Mouse (Mus musculus) liver, embryonic 12.5 days (tissue): ENCODE measurements at regions not wholly inside any gene's neighbourhood (a gene's known extent, or its start where the extent isn't known, plus 50 kb on each side); places are given as distances from the start of the nearest gene placed in this dataset.
A peak's percentile ranks its signal among the peaks of the same experiment; 100 is the strongest.

Source experiments
- ATAC-seq: fragments of 200-750 bp; cut with Nextera tagmentation; 2 replicates; pipeline ENCODE4 v1.8.0; 2017; ENCODE audit warnings: moderate number of reproducible peaks, mild to moderate bottlenecking, moderate library complexity
- H3K27ac ChIP-seq: fragments of 300-500 bp; sonication (generic); 2 replicates; pipeline ENCODE4 v1.5.1; 2016; ENCODE audit warnings: mild to moderate bottlenecking
- H3K27me3 ChIP-seq: fragments of 300-500 bp; sonication (generic); replicated peaks from 2 replicates; pipeline ENCODE4 v1.6.1; 2016; ENCODE audit warnings: mild to moderate bottlenecking, moderate library complexity
- H3K36me3 ChIP-seq: fragments of 300-500 bp; sonication (generic); 2 replicates; pipeline ENCODE4 v1.6.1; 2016; ENCODE audit warnings: mild to moderate bottlenecking, moderate library complexity
- H3K4me1 ChIP-seq: fragments of 300-500 bp; sonication (generic); 2 replicates; pipeline ENCODE4 v1.6.1; 2016
- H3K4me2 ChIP-seq: fragments of 300-500 bp; sonication (generic); 2 replicates; pipeline ENCODE4 v1.6.1; 2016; ENCODE audit warnings: mild to moderate bottlenecking, moderate library complexity
- H3K4me3 ChIP-seq: fragments of 300-500 bp; sonication (generic); 2 replicates; pipeline ENCODE4 v1.5.1; 2016; ENCODE audit warnings: mild to moderate bottlenecking, moderate library complexity
- H3K9ac ChIP-seq: fragments of 300-500 bp; sonication (generic); 2 replicates; pipeline ENCODE4 v1.6.1; 2016; ENCODE audit warnings: mild to moderate bottlenecking, moderate library complexity
- H3K9me3 ChIP-seq: fragments of 300-500 bp; sonication (generic); replicated peaks from 2 replicates; pipeline ENCODE4 v1.6.1; 2016; ENCODE audit warnings: mild to moderate bottlenecking, moderate library complexity
- WGBS: fragments of 180-500 bp; shearing (Covaris S2); methylation state at CpG from one replicate; pipeline ENCODE4 v1.1.7; 2016; ENCODE audit not compliant: insufficient replicate concordance; 5-methylcytosine and 5-hydroxymethylcytosine counted together

GRCm38 (mm10) chr6:35458250-35458649 is 81.4 kb downstream of the Mtpn start:
- H3K4me3 ChIP-seq, result no peak overlapping the region
- no peak overlapping the region for H3K27ac ChIP-seq
- H3K4me2 ChIP-seq, result no peak overlapping the region
- H3K4me1 ChIP-seq, result no peaks in the 10 kb centered on the region
- no peaks in the 10 kb centered on the region for H3K36me3 ChIP-seq
- no peaks in the 10 kb centered on the region for H3K9me3 ChIP-seq
- no peak overlapping the region for H3K9ac ChIP-seq
- 71% methylated on average over 2 of the region's 2 CpGs for WGBS
- no peaks in the 10 kb centered on the region for H3K27me3 ChIP-seq
- ATAC-seq, result no peak

GRCm38 (mm10) chr6:35445007-35445406 is 94.7 kb downstream of the Mtpn start:
- Histone ChIP-seq H3K4me3 (no peak overlapping the region), H3K27me3 (no peaks in the 10 kb centered on the region), H3K4me1 (no peaks in the 10 kb centered on the region), H3K27ac (no peak overlapping the region), H3K4me2 (no peak overlapping the region), H3K9ac (no peak overlapping the region), H3K9me3 (0 out of 2 replicates have a peak, but pooled peaks cover 6% of the 10 kb centered on the region), H3K36me3 (no peaks in the 10 kb centered on the region)
- 63% methylated on average over 1 of the region's 1 CpGs for WGBS
- no peak for ATAC-seq

GRCm38 (mm10) chr6:35426301-35426700 is 100.4 kb upstream of the Fam180a start:
- Histone ChIP-seq H3K4me3 (no peak overlapping the region), H3K36me3 (no peaks in the 10 kb centered on the region), H3K9me3 (no peaks in the 10 kb centered on the region), H3K27me3 (no peaks in the 10 kb centered on the region), H3K27ac (no peak overlapping the region), H3K4me2 (no peak overlapping the region), H3K4me1 (no peaks in the 10 kb centered on the region), H3K9ac (no peak overlapping the region)
- no peak for ATAC-seq
- 63% methylated on average over 3 of the region's 3 CpGs for WGBS

DNA sequence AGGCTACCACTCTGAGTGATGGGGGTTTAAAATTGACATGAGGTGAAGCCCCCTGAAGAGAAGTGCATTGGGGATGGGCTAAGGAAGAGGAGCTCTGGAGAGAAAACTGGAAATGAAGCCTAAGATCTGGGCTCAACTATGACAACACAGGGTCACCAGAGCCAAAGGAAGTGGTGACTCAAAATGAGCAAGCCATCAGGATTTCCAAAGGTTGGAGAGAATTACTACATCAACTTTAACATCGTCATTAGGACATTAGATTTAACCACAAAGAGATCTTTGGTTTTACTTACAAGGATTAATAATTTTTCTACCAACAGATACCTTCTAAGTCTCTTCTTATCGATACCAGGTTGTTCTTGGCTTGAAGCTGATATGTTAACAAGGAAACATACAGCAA is 98.6 kb upstream of the Fam180a start:
- H3K36me3 ChIP-seq, result no peaks in the 10 kb centered on the region
- no peaks in the 10 kb centered on the region for H3K9me3 ChIP-seq
- H3K4me1 ChIP-seq, result no peaks in the 10 kb centered on the region
- H3K27me3 ChIP-seq, result no peaks in the 10 kb centered on the region
- no peak overlapping the region for H3K9ac ChIP-seq
- H3K4me3 ChIP-seq, result no peak overlapping the region
- no peak overlapping the region for H3K27ac ChIP-seq
- no peak overlapping the region for H3K4me2 ChIP-seq
- ATAC-seq, result no peak
- 55% methylated on average over 2 of the region's 2 CpGs for WGBS

- ATAC-seq, result no peak
- Histone ChIP-seq H3K27ac (no peak overlapping the region), H3K4me2 (no peak overlapping the region), H3K27me3 (no peaks in the 10 kb centered on the region), H3K4me1 (no peaks in the 10 kb centered on the region), H3K4me3 (no peak overlapping the region), H3K9me3 (no peaks in the 10 kb centered on the region), H3K9ac (no peak overlapping the region), H3K36me3 (no peaks in the 10 kb centered on the region)
- 71% methylated on average over 7 of the region's 7 CpGs for WGBS
Observed at GRCm38 (mm10) chr6:35420924-35421323, 95.0 kb upstream of the Fam180a start.

GRCm38 (mm10) chr6:35405044-35405443 is 79.1 kb upstream of the Fam180a start:
- no peak overlapping the region for H3K4me3 ChIP-seq
- no peak for ATAC-seq
- no peaks in the 10 kb centered on the region for H3K9me3 ChIP-seq
- H3K9ac ChIP-seq, result no peak overlapping the region
- no peaks in the 10 kb centered on the region for H3K36me3 ChIP-seq
- H3K4me2 ChIP-seq, result no peak overlapping the region
- no peaks in the 10 kb centered on the region for H3K4me1 ChIP-seq
- H3K27me3 ChIP-seq, result no peaks in the 10 kb centered on the region
- no peak overlapping the region for H3K27ac ChIP-seq
- WGBS, result 69% methylated on average over 9 of the region's 9 CpGs

GRCm38 (mm10) chr6:35403341-35403910 is 77.5 kb upstream of the Fam180a start:
- no peak for ATAC-seq
- Histone ChIP-seq H3K4me2 (no peak overlapping the region), H3K9ac (no peak overlapping the region), H3K27ac (no peak overlapping the region), H3K36me3 (no peaks in the 10 kb centered on the region), H3K4me1 (no peaks in the 10 kb centered on the region), H3K9me3 (no peaks in the 10 kb centered on the region), H3K4me3 (no peak overlapping the region), H3K27me3 (no peaks in the 10 kb centered on the region)
- WGBS, result 48% methylated on average over 5 of the region's 5 CpGs

DNA sequence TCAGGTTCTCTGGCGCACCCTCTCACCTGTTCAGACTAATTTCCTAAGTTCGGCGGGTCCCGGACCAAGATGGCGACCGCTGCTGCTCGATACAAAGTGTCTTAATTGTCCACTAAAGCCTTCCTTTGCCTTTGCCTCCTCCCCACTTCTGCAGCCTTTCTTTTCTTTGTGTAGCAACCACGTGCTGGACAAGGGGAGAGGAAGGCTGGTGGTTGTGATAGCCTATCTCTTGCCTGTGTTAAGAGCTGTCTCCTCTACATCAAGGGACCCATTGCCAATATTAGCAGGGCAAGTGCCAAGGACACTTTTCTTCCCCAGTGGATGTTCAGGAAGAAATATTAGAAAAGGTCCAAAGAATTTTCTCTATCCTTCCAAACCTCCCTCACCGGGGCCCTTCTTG is 69.8 kb upstream of the Fam180a start:
- Histone ChIP-seq H3K9me3 (0 out of 2 replicates have a peak, but pooled peaks cover 3% of the 10 kb centered on the region), H3K36me3 (no peaks in the 10 kb centered on the region), H3K4me3 (no peak overlapping the region), H3K4me1 (no peaks in the 10 kb centered on the region), H3K27me3 (no peaks in the 10 kb centered on the region), H3K4me2 (no peak overlapping the region), H3K9ac (no peak overlapping the region), H3K27ac (no peak overlapping the region)
- 82% methylated on average over 8 of the region's 9 CpGs for WGBS
- ATAC-seq, result no peak

GRCm38 (mm10) chr6:35388827-35389226 is 62.9 kb upstream of the Fam180a start:
- no peak overlapping the region for H3K9ac ChIP-seq
- H3K36me3 ChIP-seq, result no peaks in the 10 kb centered on the region
- ATAC-seq, result no peak
- no peak overlapping the region for H3K4me2 ChIP-seq
- no peaks in the 10 kb centered on the region for H3K9me3 ChIP-seq
- no peak overlapping the region for H3K27ac ChIP-seq
- WGBS, result 42% methylated on average over 3 of the region's 3 CpGs
- no peak overlapping the region for H3K4me3 ChIP-seq
- no peaks in the 10 kb centered on the region for H3K27me3 ChIP-seq
- no peaks in the 10 kb centered on the region for H3K4me1 ChIP-seq

DNA sequence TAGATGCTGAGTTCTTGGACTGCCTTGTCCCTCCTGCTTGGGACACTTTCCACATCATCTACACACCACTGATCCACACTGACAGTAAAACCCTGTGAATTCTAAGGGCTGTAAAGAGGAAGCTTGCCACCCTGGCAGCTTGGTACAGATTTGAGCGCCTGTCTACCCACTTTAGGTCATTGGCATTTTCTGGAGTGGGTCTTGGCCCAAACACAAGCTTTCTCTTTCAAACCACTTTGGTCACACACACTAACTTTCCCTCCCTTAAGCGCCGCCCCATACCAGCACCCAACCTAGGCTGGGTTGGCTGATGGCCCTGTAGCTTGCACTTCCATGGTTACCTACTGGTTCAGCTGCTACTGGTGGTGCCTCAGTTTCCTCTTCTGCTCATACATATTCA is 55.6 kb upstream of the Fam180a start:
- H3K36me3 ChIP-seq, result no peaks in the 10 kb centered on the region
- WGBS, result 61% methylated on average over 3 of the region's 3 CpGs
- no peak overlapping the region for H3K9ac ChIP-seq
- no peak overlapping the region for H3K27ac ChIP-seq
- no peaks in the 10 kb centered on the region for H3K9me3 ChIP-seq
- H3K4me2 ChIP-seq, result no peak overlapping the region
- no peak for ATAC-seq
- H3K4me3 ChIP-seq, result no peak overlapping the region
- H3K27me3 ChIP-seq, result no peaks in the 10 kb centered on the region
- H3K4me1 ChIP-seq, result peaks cover 12% of the 10 kb centered on the region; the same call in 1 of the 2 replicates

- peak; percentile 38; the same call in 1 of the 2 replicates for ATAC-seq
- H3K9me3 ChIP-seq, result no peaks in the 10 kb centered on the region
- peaks cover 12% of the 10 kb centered on the region; the same call in 1 of the 2 replicates for H3K4me1 ChIP-seq
- peak overlapping the region; percentile 44 for H3K4me3 ChIP-seq
- H3K9ac ChIP-seq, result peak overlapping the region; percentile 50
- no peaks in the 10 kb centered on the region for H3K36me3 ChIP-seq
- 21% methylated on average over 11 of the region's 11 CpGs for WGBS
- no peak overlapping the region for H3K27ac ChIP-seq
- H3K27me3 ChIP-seq, result no peaks in the 10 kb centered on the region
- H3K4me2 ChIP-seq, result peak overlapping the region; percentile 58
Observed at GRCm38 (mm10) chr6:35380721-35381466, 55.0 kb upstream of the Fam180a start.

DNA sequence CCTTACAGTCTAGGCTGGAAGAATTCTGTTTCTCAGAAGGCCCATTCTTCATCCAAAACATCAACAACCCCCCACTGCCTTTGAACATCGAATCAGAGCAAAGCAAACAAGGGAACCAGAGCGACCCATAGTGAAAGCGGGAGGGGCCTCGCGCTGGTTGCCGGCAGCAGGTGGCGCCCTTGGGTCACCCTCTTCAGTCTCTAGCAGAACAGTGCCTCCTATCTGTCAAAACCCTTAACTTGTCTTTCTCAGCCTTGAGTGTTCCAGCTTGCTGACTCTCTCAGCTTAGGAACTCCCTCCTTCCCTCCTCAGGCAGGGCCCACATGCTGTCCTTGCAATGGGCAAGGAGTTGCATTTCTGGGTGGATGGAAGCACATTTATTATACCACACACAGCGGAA is 53.9 kb upstream of the Fam180a start:
- H3K27me3 ChIP-seq, result no peaks in the 10 kb centered on the region
- ATAC-seq, result peak; percentile 65

More for the DNA sequence above, 53.9 kb upstream of the Fam180a start:
- no peak overlapping the region for H3K27ac ChIP-seq
- no peaks in the 10 kb centered on the region for H3K36me3 ChIP-seq
- 9% methylated on average over 8 of the region's 8 CpGs for WGBS
- no peak overlapping the region for H3K4me3 ChIP-seq
- H3K4me1 ChIP-seq, result peaks cover 12% of the 10 kb centered on the region; the same call in 1 of the 2 replicates
- H3K9ac ChIP-seq, result no peak overlapping the region
- H3K4me2 ChIP-seq, result peak overlapping the region; percentile 48
- no peaks in the 10 kb centered on the region for H3K9me3 ChIP-seq
